Mouse (Mus musculus) CD4-positive, CD25-positive, alpha-beta regulatory T cell (primary cell): ENCODE measurements around the gene Ankk1. TPM values are rescaled to one million over a fixed set of nuclear protein-coding genes. Genes with fewer than 3 reads are reported as not detected.

Source experiments
- polyA plus RNA-seq: library from polyadenylated mRNA; unstranded; fragments of 100-300 nt; shearing (Covaris generic); gene quantifications from one replicate; pipeline ENCODE4 v1.2.1, GENCODE M21; 2017

Gene Ankk1
- polyA plus RNA-seq: not detected

DNA sequence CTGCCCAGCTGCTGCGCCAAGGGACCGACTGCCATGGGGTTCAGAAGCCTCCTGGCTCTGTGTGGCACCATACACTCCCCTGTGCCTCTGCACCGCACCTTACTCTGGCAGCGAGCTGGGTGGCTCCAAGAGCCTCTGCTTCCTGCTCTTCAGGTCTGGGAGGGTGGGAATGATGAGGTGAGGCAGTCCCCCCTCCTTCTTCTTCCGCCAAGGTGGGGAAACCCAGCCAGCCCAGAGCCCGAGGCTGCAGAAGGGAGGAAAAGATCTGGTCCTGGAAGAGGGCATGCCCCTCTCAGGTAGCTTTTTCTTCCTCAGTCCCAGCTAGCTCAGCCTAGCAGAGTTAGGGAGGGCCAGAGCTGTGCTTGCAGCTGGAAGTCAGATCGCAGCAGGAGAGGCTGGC, at the start of gene Ankk1:
Gene Ankk1, minus strand, starts transcription at position 101 of the 400 bp plus-strand sequence.

Other genes starting within 250 kb of the Ankk1 start
- gene Gm4894, start 176.5 kb downstream of the Ankk1 start, polyA plus RNA-seq: not detected
- gene Drd2, start 86.4 kb downstream of the Ankk1 start, polyA plus RNA-seq: not detected
- gene Ttc12, start 59.2 kb upstream of the Ankk1 start, polyA plus RNA-seq: not detected